Mouse (Mus musculus): ENCODE data around the gene Rft1. TPM values are rescaled to one million over a fixed set of nuclear protein-coding genes. Genes with fewer than 3 reads are reported as not detected.

Gene Rft1
- polyA plus RNA-seq, 1 experiment, result 8.1 TPM

GRCm38 (mm10) chr14:30638009-30638408 is 16.2 kb upstream of the Rft1 start:
- Histone ChIP-seq H3K27me3 (ENCODE audit: control insufficient read depth, insufficient read depth, low read length) (no peaks in the 10 kb centered on the region), H3K4me1 (ENCODE audit: control insufficient read depth, insufficient read depth, low read length) (no peaks in the 10 kb centered on the region)
- TF ChIP-seq CTCF (IDR thresholded peaks at IDR 0.05; ENCODE audit: control insufficient read depth, insufficient read depth, insufficient replicate concordance, low read depth, low read length) (no peak), POLR2A (IDR thresholded peaks at IDR 0.05; ENCODE audit: control insufficient read depth, low read depth, low read length) (no peak)

GRCm38 (mm10) chr14:30638686-30639085 is 15.5 kb upstream of the Rft1 start:
- no peaks in the 10 kb centered on the region for H3K36me3 ChIP-seq (ENCODE audit: control insufficient read depth, insufficient read depth, low read length)
- TF ChIP-seq POLR2A (IDR thresholded peaks at IDR 0.05; ENCODE audit: control insufficient read depth, low read depth, low read length), result no peak
- no peak for TF ChIP-seq CTCF (IDR thresholded peaks at IDR 0.05; ENCODE audit: control insufficient read depth, insufficient read depth, insufficient replicate concordance, low read depth, low read length)
- H3K27me3 ChIP-seq (ENCODE audit: control insufficient read depth, insufficient read depth, low read length), result no peaks in the 10 kb centered on the region
- H3K4me1 ChIP-seq (ENCODE audit: control insufficient read depth, insufficient read depth, low read length), result no peaks in the 10 kb centered on the region
- no peak overlapping the region for H3K4me3 ChIP-seq (ENCODE audit: control insufficient read depth, low read depth, low read length)
- no peak overlapping the region for H3K27ac ChIP-seq (ENCODE audit: control insufficient read depth, insufficient read depth, low read depth, low read length)

More at GRCm38 (mm10) chr14:30638009-30638408, 16.2 kb upstream of the Rft1 start:
- H3K27ac ChIP-seq (ENCODE audit: control insufficient read depth, insufficient read depth, low read depth, low read length), result no peak overlapping the region
- no peak overlapping the region for H3K4me3 ChIP-seq (ENCODE audit: control insufficient read depth, low read depth, low read length)
- H3K36me3 ChIP-seq (ENCODE audit: control insufficient read depth, insufficient read depth, low read length), result no peaks in the 10 kb centered on the region

GRCm38 (mm10) chr14:30641748-30642147 is 12.4 kb upstream of the Rft1 start:
- no peak overlapping the region for H3K4me3 ChIP-seq (ENCODE audit: control insufficient read depth, low read depth, low read length)
- no peak for TF ChIP-seq CTCF (IDR thresholded peaks at IDR 0.05; ENCODE audit: control insufficient read depth, insufficient read depth, insufficient replicate concordance, low read depth, low read length)
- H3K27ac ChIP-seq (ENCODE audit: control insufficient read depth, insufficient read depth, low read depth, low read length), result no peak overlapping the region
- H3K4me1 ChIP-seq (ENCODE audit: control insufficient read depth, insufficient read depth, low read length), result no peaks in the 10 kb centered on the region
- no peaks in the 10 kb centered on the region for H3K36me3 ChIP-seq (ENCODE audit: control insufficient read depth, insufficient read depth, low read length)
- no peaks in the 10 kb centered on the region for H3K27me3 ChIP-seq (ENCODE audit: control insufficient read depth, insufficient read depth, low read length)

- no peak overlapping the region for H3K27ac ChIP-seq (ENCODE audit: control insufficient read depth, insufficient read depth, low read depth, low read length)
- TF ChIP-seq CTCF (IDR thresholded peaks at IDR 0.05; ENCODE audit: control insufficient read depth, insufficient read depth, insufficient replicate concordance, low read depth, low read length) (no peak), POLR2A (IDR thresholded peaks at IDR 0.05; ENCODE audit: control insufficient read depth, low read depth, low read length) (no peak)
- no peak overlapping the region for H3K4me3 ChIP-seq (ENCODE audit: control insufficient read depth, low read depth, low read length)
- no peaks in the 10 kb centered on the region for H3K36me3 ChIP-seq (ENCODE audit: control insufficient read depth, insufficient read depth, low read length)
- no peaks in the 10 kb centered on the region for H3K4me1 ChIP-seq (ENCODE audit: control insufficient read depth, insufficient read depth, low read length)
- H3K27me3 ChIP-seq (ENCODE audit: control insufficient read depth, insufficient read depth, low read length), result no peaks in the 10 kb centered on the region
Measured at GRCm38 (mm10) chr14:30644026-30644425, 10.1 kb upstream of the Rft1 start.

- TF ChIP-seq POLR2A (IDR thresholded peaks at IDR 0.05; ENCODE audit: control insufficient read depth, low read depth, low read length), result no peak
- TF ChIP-seq CTCF (IDR thresholded peaks at IDR 0.05; ENCODE audit: control insufficient read depth, insufficient read depth, insufficient replicate concordance, low read depth, low read length), result no peak
Measured at GRCm38 (mm10) chr14:30645066-30645465, 9.1 kb upstream of the Rft1 start.

GRCm38 (mm10) chr14:30646486-30646885 is 7.7 kb upstream of the Rft1 start:
- Histone ChIP-seq H3K36me3 (ENCODE audit: control insufficient read depth, insufficient read depth, low read length) (no peaks in the 10 kb centered on the region), H3K4me1 (ENCODE audit: control insufficient read depth, insufficient read depth, low read length) (no peaks in the 10 kb centered on the region), H3K4me3 (ENCODE audit: control insufficient read depth, low read depth, low read length) (no peak overlapping the region), H3K27me3 (ENCODE audit: control insufficient read depth, insufficient read depth, low read length) (no peaks in the 10 kb centered on the region), H3K27ac (ENCODE audit: control insufficient read depth, insufficient read depth, low read depth, low read length) (no peak overlapping the region)
- TF ChIP-seq POLR2A (IDR thresholded peaks at IDR 0.05; ENCODE audit: control insufficient read depth, low read depth, low read length) (no peak), CTCF (IDR thresholded peaks at IDR 0.05; ENCODE audit: control insufficient read depth, insufficient read depth, insufficient replicate concordance, low read depth, low read length) (no peak)

More at GRCm38 (mm10) chr14:30645066-30645465, 9.1 kb upstream of the Rft1 start:
- Histone ChIP-seq H3K27ac (ENCODE audit: control insufficient read depth, insufficient read depth, low read depth, low read length) (no peak overlapping the region), H3K27me3 (ENCODE audit: control insufficient read depth, insufficient read depth, low read length) (no peaks in the 10 kb centered on the region), H3K36me3 (ENCODE audit: control insufficient read depth, insufficient read depth, low read length) (no peaks in the 10 kb centered on the region), H3K4me3 (ENCODE audit: control insufficient read depth, low read depth, low read length) (no peak overlapping the region), H3K4me1 (ENCODE audit: control insufficient read depth, insufficient read depth, low read length) (no peaks in the 10 kb centered on the region)

- TF ChIP-seq POLR2A (IDR thresholded peaks at IDR 0.05; ENCODE audit: control insufficient read depth, low read depth, low read length) (no peak), CTCF (IDR thresholded peaks at IDR 0.05; ENCODE audit: control insufficient read depth, insufficient read depth, insufficient replicate concordance, low read depth, low read length) (no peak)
- H3K36me3 ChIP-seq (ENCODE audit: control insufficient read depth, insufficient read depth, low read length), result no peaks in the 10 kb centered on the region
- no peak overlapping the region for H3K27ac ChIP-seq (ENCODE audit: control insufficient read depth, insufficient read depth, low read depth, low read length)
- H3K4me3 ChIP-seq (ENCODE audit: control insufficient read depth, low read depth, low read length), result no peak overlapping the region
- no peaks in the 10 kb centered on the region for H3K27me3 ChIP-seq (ENCODE audit: control insufficient read depth, insufficient read depth, low read length)
- no peaks in the 10 kb centered on the region; the same call in 1 of the 2 replicates for H3K4me1 ChIP-seq (ENCODE audit: control insufficient read depth, insufficient read depth, low read length)
Measured at GRCm38 (mm10) chr14:30648478-30648877, 5.7 kb upstream of the Rft1 start.

GRCm38 (mm10) chr14:30649745-30650144 is 4.4 kb upstream of the Rft1 start:
- no peak overlapping the region for H3K27ac ChIP-seq (ENCODE audit: control insufficient read depth, insufficient read depth, low read depth, low read length)
- no peak overlapping the region for H3K4me3 ChIP-seq (ENCODE audit: control insufficient read depth, low read depth, low read length)
- H3K36me3 ChIP-seq (ENCODE audit: control insufficient read depth, insufficient read depth, low read length), result no peaks in the 10 kb centered on the region
- H3K4me1 ChIP-seq (ENCODE audit: control insufficient read depth, insufficient read depth, low read length), result no peaks in the 10 kb centered on the region; the same call in 1 of the 2 replicates
- H3K27me3 ChIP-seq (ENCODE audit: control insufficient read depth, insufficient read depth, low read length), result no peaks in the 10 kb centered on the region
- no peak for TF ChIP-seq CTCF (IDR thresholded peaks at IDR 0.05; ENCODE audit: control insufficient read depth, insufficient read depth, insufficient replicate concordance, low read depth, low read length)
- TF ChIP-seq POLR2A (IDR thresholded peaks at IDR 0.05; ENCODE audit: control insufficient read depth, low read depth, low read length), result no peak
